Mouse (Mus musculus) B cell, adult 62 days (primary cell): ENCODE results near the gene Il1f9. TPM values are rescaled to one million over a fixed set of nuclear protein-coding genes. Genes with fewer than 3 reads are reported as not detected.

ENCODE experiments used
- total RNA-seq: library from RNA; stranded (reverse); gene quantifications from 4 replicates; pipeline ENCODE4 v1.2.4, GENCODE M21; 2023

Gene Il1f9
- not detected in 4 replicates for total RNA-seq

GRCm38 (mm10) chr2:24186176-24186575 is at the start of gene Il1f9:
Il1f9 (plus strand) TSS chr2:24186476.

GRCm38 (mm10) chr2:24152861-24153260 is 33.4 kb upstream of the Il1f9 start, which contains the start of gene Il1f8:
Il1f8 (plus strand) TSS chr2:24153161.

GRCm38 (mm10) chr2:24215118-24215517 is 28.8 kb downstream of the Il1f9 start, which contains the start of gene Il1f6:
Il1f6 (plus strand) TSS chr2:24215418.

Other genes starting within 250 kb of the Il1f9 start
- not detected in 4 replicates for gene Hnmt, start 137.1 kb upstream of the Il1f9 start, total RNA-seq
- not detected in 4 replicates for gene Tbpl2, start 89.9 kb upstream of the Il1f9 start, total RNA-seq
- not detected in 4 replicates for gene Il1f8, start 33.3 kb upstream of the Il1f9 start, total RNA-seq
- gene Il1f6, start 28.9 kb downstream of the Il1f9 start, total RNA-seq: not detected in 4 replicates
- gene Il1f5, start 90.5 kb downstream of the Il1f9 start, total RNA-seq: not detected in 4 replicates
- not detected in 4 replicates for gene Il1f10, start 104.7 kb downstream of the Il1f9 start, total RNA-seq
- not detected in 4 replicates for gene Il1rn, start 150.4 kb downstream of the Il1f9 start, total RNA-seq
- gene Psd4, start 181.1 kb downstream of the Il1f9 start, total RNA-seq: 177 to 191 TPM (median 186 TPM) in 4 replicates